Mouse (Mus musculus) heart, adult 2 months (tissue): Measurements from ENCODE around the gene Csrp2. TPM values are rescaled to one million over a fixed set of nuclear protein-coding genes. Genes with fewer than 3 reads are reported as not detected.

ENCODE experiments used
- DNase-seq, 2 experiments: peaks; one replicate each; pipeline ENCODE4 v3.0.0; 2021
- H3K27ac ChIP-seq: fragments of 200-600 bp; 2 replicates; pipeline ENCODE4 v1.8.1; 2022
- H3K27me3 ChIP-seq: fragments of 200-500 bp; 2 replicates; pipeline ENCODE4 v1.6.1; 2012; ENCODE audit warnings: mild to moderate bottlenecking, low read length, inconsistent platforms, mixed read lengths; ENCODE audit not compliant: control insufficient read depth, insufficient read depth
- H3K36me3 ChIP-seq: fragments of 200-500 bp; 2 replicates; pipeline ENCODE4 v1.6.1; 2012; ENCODE audit warnings: low read length, inconsistent platforms; ENCODE audit not compliant: control insufficient read depth, insufficient read depth
- H3K4me1 ChIP-seq: fragments of 200-500 bp; 2 replicates; pipeline ENCODE4 v1.6.1; 2011; ENCODE audit warnings: low read length; ENCODE audit not compliant: control insufficient read depth, insufficient read depth
- H3K4me3 ChIP-seq: fragments of 200-600 bp; 2 replicates; pipeline ENCODE4 v1.8.1; 2022
- H3K79me2 ChIP-seq: fragments of 200-500 bp; replicated peaks from 2 replicates; pipeline ENCODE4 v1.6.1; 2012; ENCODE audit warnings: mild to moderate bottlenecking, inconsistent platforms, low read length, moderate library complexity, mixed read lengths; ENCODE audit not compliant: control insufficient read depth, insufficient read depth
- H3K9ac ChIP-seq: fragments of 200-500 bp; 2 replicates; pipeline ENCODE4 v1.6.1; 2012; ENCODE audit warnings: low read depth, mild to moderate bottlenecking, control low read depth, inconsistent platforms, low read length, mixed read lengths
- CTCF ChIP-seq: fragments of 200-600 bp; IDR thresholded peaks from 2 replicates; pipeline ENCODE4 v1.8.1; 2022; ENCODE audit warnings: antibody characterized with exemption, mild to moderate bottlenecking, moderate library complexity
- EP300 ChIP-seq: fragments of 200-500 bp; IDR thresholded peaks from 2 replicates; pipeline ENCODE4 v1.6.1; 2011; ENCODE audit warnings: low read depth, low read length, control low read depth; ENCODE audit not compliant: insufficient read depth
- POLR2A ChIP-seq: fragments of 200-500 bp; IDR thresholded peaks from 2 replicates; pipeline ENCODE4 v1.6.1; 2011; ENCODE audit warnings: mild to moderate bottlenecking, low read depth, low read length, control low read depth; ENCODE audit not compliant: insufficient read depth
- WGBS: fragments of 180-500 bp; shearing (Covaris S2); methylation state at CpG from one replicate; pipeline ENCODE4 v1.1.7; 2018; 5-methylcytosine and 5-hydroxymethylcytosine counted together
- intact Hi-C: fragments of 180-260 bp; cut with DNase I; formaldehyde crosslinking; loops from one replicate; pipeline ENCODE4 v1.15.1; 2025
- polyA plus RNA-seq: library from polyadenylated mRNA; depleted of rRNA; stranded (reverse); fragments of >200 nt; gene quantifications from 2 replicates; pipeline ENCODE4 v1.2.3, GENCODE M21; 2012
- total RNA-seq, 2 experiments: library from RNA; stranded (reverse); gene quantifications; 2 replicates each; pipeline ENCODE4 v1.2.3; 2021

Gene Csrp2
- total and polyA plus RNA-seq, 3 experiments: 37.0 to 41.6 (median 39.5) TPM

- no peak overlapping the region for H3K9ac ChIP-seq
- DNase-seq: peak; percentile 26 to 30
- peaks cover 5% of the 10 kb centered on the region; the same call in 1 of the 2 replicates for H3K36me3 ChIP-seq
- no peaks in the 10 kb centered on the region for H3K27me3 ChIP-seq
- 43% methylated on average over 7 of the region's 7 CpGs for WGBS
- peaks cover 10% of the 10 kb centered on the region for H3K4me1 ChIP-seq
- no peaks in the 10 kb centered on the region for H3K79me2 ChIP-seq
- intact Hi-C loops: loop anchor here (5.0 kb wide), 1 partner anchor 38 kb away; the partner anchor contains the start of gene Csrp2
- TF ChIP-seq POLR2A: no peak
- TF ChIP-seq CTCF: no peak
- TF ChIP-seq EP300: 0 out of 2 replicates have a peak, but pooled peaks have one; percentile 9
- H3K27ac ChIP-seq: peak overlapping the region; percentile 26
- H3K4me3 ChIP-seq: no peak overlapping the region
These were observed 40.0 kb upstream of the Csrp2 start for GRCm38 (mm10) chr10:110879426-110880066.

DNA sequence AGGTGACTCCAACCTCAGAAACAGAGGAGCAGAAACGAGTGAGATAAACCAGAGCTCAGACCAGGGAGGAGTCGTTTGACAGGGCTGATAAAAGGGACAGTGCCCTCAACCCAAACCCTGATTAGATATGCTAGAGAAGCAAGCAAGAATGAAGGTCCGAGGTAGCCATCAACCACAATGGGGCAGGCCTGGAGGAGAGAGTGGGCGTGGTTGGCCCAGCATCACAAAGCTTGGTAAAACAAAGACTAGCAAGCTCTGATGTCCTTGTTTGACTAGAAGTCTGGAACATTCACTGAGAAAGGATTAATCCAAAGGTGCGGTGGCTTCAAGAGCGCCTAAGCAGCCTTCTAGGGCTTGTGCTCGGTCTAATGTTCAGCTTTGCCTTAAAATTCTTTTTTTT is 38.2 kb upstream of the Csrp2 start:
- H3K36me3 ChIP-seq: peaks cover 5% of the 10 kb centered on the region; the same call in 1 of the 2 replicates
- intact Hi-C loops: loop anchor here (5.0 kb wide), 1 partner anchor 36 kb away; the partner anchor contains the start of gene Csrp2
- H3K27ac ChIP-seq: no peak overlapping the region
- 76% methylated on average over 7 of the region's 7 CpGs for WGBS
- TF ChIP-seq EP300 (no peak), CTCF (no peak), POLR2A (no peak)
- no peak overlapping the region for H3K9ac ChIP-seq
- no peaks in the 10 kb centered on the region for H3K27me3 ChIP-seq
- peaks cover 10% of the 10 kb centered on the region for H3K4me1 ChIP-seq
- no peak for DNase-seq
- H3K4me3 ChIP-seq: no peak overlapping the region
- no peaks in the 10 kb centered on the region for H3K79me2 ChIP-seq

- no peaks in the 10 kb centered on the region for H3K27me3 ChIP-seq
- H3K36me3 ChIP-seq: peaks cover 5% of the 10 kb centered on the region; the same call in 1 of the 2 replicates
- H3K9ac ChIP-seq: no peak overlapping the region
- no peak overlapping the region for H3K27ac ChIP-seq
- H3K79me2 ChIP-seq: no peaks in the 10 kb centered on the region
- no peak overlapping the region for H3K4me3 ChIP-seq
- TF ChIP-seq EP300 (no peak), CTCF (no peak), POLR2A (no peak)
- intact Hi-C loops: loop anchor here (5.0 kb wide), 1 partner anchor 35 kb away; the partner anchor contains the start of gene Csrp2
- peaks cover 10% of the 10 kb centered on the region for H3K4me1 ChIP-seq
- no peak for DNase-seq
These were observed 36.9 kb upstream of the Csrp2 start for GRCm38 (mm10) chr10:110882701-110883100.

DNA sequence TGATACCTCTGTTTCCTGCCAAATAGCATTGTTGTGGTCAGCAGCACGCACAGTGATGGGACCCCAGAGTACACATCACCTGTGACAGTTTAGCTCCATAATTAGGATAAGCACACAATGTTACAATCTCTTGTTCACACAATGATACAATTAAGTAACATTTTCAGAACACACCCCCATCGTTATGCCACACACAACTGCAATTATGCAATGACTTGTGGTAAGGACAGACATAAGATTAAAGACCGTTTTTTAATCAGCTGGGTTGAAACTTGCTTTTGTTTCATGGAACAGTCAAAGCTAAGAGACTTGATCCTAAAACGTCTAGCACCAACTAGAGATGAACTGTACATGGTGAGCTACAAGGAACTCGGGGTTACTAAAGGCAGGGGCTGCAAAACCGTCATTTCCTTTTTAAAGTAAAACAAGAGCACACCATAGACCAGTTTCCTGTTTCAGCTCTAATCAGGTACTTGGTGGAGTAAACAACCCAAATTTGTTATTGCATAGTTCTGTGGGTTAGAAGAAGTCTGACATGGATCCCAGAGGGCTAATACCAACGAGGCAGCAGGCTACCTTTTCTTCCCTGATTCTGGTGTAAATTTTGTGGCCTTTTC is 28.8 kb upstream of the Csrp2 start:
- Histone ChIP-seq H3K4me1 (no peaks in the 10 kb centered on the region), H3K79me2 (no peaks in the 10 kb centered on the region), H3K36me3 (no peaks in the 10 kb centered on the region), H3K4me3 (no peak overlapping the region), H3K27ac (no peak overlapping the region), H3K27me3 (no peaks in the 10 kb centered on the region), H3K9ac (no peak overlapping the region)
- no peak for TF ChIP-seq EP300
- no peak for TF ChIP-seq CTCF
- TF ChIP-seq POLR2A: no peak
- 55% methylated on average over 7 of the region's 7 CpGs for WGBS
- DNase-seq: no peak
- intact Hi-C loops: no loop called here

GRCm38 (mm10) chr10:110899744-110900501 is 19.7 kb upstream of the Csrp2 start:
- DNase-seq: peak in 1 of 2 experiments; percentile 14
- no peaks in the 10 kb centered on the region for H3K27me3 ChIP-seq
- TF ChIP-seq POLR2A: no peak
- TF ChIP-seq CTCF: no peak
- TF ChIP-seq EP300: no peak
- H3K4me3 ChIP-seq: no peak overlapping the region
- no peaks in the 10 kb centered on the region for H3K36me3 ChIP-seq
- intact Hi-C loops: loop anchor here (5.0 kb wide), 1 partner anchor 58 kb away; no protein-coding TSS in a partner anchor
- H3K27ac ChIP-seq: peak overlapping the region; percentile 20
- no peaks in the 10 kb centered on the region for H3K4me1 ChIP-seq
- H3K79me2 ChIP-seq: no peaks in the 10 kb centered on the region
- WGBS: 61% methylated on average over 13 of the region's 13 CpGs
- H3K9ac ChIP-seq: no peak overlapping the region
